Mouse (Mus musculus) left cerebral cortex, adult 11 months (tissue): ENCODE measurements at regions not wholly inside any gene's neighbourhood (a gene's known extent, or its start where the extent isn't known, plus 50 kb on each side); places are given as distances from the start of the nearest gene placed in this dataset.
A peak's percentile ranks its signal among the peaks of the same experiment; 100 is the strongest.

Experiments used
- DNase-seq: peaks from one replicate; pipeline ENCODE4 v3.0.0; 2022; ENCODE audit warnings: low spot score

- DNase-seq: no peak
Observed at GRCm38 (mm10) chr5:49909483-49909882, 149.3 kb downstream of the Adgra3 start.

DNA sequence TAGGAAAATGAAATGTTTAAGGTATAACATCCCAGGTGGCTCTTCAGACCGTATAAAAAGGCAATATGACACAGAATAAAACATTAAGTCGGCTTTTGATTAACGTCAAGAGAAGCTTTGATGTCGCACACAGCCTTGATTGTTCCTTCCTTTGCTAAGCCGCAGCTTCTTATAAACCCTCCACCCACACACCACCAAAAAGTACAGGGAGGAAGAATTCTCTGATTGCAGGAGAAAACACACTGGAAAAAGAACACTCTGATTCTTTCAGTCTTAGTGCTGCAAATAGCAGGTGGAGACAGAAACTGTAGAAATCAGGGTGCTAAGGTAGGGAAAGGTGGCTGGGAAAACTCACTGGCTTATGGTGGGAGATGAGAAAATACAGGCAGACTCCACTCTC lies 162.7 kb downstream of the Adgra3 start:
- DNase-seq: peak; percentile 21

GRCm38 (mm10) chr5:49880383-49880782 lies 178.4 kb downstream of the Adgra3 start:
- DNase-seq: no peak

DNA sequence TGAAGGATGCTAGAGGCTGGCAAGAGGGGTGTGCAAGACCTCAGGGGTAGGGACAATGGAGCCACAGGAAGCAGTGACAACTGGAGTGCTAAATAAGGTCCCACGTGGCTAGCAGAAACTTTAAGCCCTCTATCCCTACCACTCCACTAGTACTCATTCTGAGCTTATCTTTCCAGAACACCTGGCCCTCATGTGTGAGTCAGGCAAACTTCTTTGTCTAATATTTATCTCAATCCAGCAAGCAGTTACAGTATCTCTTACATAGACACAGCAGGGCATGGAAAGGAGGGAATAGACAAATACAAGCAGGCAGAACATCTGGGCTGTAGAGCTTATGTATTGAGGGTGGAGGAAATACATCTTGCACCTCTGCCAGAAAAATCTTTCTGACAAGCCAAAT lies 182.6 kb downstream of the Adgra3 start:
- DNase-seq: no peak

DNA sequence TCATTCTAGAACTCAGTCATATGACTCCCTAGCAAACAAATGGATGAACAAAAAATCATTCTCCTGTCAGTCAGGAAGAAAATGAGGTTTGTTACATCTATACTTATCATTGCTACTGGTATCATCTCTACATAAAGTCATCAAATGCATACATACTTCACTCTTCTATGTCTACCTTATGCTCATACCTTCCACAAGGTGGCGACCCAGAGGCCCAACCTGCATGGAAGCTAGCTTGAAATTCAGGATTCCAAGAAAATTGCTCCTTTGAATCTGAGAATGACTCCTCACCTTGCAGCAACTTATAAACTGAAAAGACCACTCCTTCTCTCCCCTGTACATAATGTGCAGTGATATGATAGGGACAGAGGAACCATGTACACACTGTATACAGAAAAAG lies 201.6 kb downstream of the Adgra3 start:
- no peak for DNase-seq

GRCm38 (mm10) chr5:49856036-49856435 lies 202.8 kb downstream of the Adgra3 start:
- DNase-seq: no peak

DNA sequence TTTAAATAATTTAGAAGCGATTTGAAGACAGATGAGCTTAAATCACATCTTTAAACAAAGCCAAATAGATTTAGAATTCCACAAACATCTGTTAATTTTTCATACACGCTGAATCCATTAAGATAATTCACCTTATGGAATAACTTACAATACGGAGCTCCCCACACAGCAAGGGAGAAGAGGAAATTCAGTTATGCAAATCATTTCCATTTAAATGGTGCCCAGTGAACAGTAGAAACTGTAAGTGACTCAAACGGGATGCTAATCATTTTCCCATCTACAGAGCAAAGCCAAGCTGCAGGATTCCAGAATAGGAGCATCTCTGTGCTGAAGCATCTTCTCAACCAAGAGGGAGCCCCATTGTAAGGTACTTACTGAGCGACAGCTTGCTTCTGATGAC lies 210.1 kb downstream of the Adgra3 start:
- DNase-seq: no peak

DNA sequence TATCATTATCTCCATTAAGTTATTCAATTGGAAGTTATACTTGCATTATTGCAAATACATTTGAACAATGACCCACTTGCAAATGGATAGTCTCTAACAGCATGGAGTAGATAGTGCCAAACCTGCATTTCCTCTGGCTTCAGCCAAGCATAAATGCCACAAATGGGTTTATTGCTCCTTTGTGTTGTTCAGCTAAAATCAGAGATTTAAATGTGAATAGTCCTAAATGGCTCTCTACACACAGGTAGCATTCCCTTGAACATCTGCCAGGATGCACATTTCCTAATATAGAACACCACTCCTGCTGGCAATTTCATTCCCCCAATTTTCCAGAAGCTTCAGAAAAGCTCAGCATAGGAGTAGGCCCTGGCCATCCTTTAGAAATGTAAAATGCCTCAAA lies 210.6 kb downstream of the Adgra3 start:
- no peak for DNase-seq

DNA sequence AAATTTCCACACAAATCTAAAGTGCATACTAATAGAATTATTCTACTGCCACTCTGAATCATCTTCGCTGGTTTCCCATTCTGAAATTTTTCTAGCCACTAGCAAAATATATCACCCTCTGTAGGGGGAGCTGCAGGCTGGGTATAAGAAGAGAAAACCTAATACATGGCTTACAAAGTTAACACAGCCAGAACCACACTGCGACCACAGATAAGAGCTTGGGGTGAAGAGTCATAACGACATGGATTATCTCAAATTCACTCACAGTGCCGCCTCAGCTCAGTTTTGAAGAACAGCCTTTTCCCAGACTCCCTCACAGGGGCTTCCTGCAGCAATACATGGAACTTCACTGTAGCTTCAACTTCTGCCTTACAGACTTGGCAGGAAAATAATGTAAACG lies 240.0 kb downstream of the Adgra3 start:
- DNase-seq: no peak

GRCm38 (mm10) chr5:49816751-49817150 lies 242.1 kb downstream of the Adgra3 start:
- DNase-seq: no peak

DNA sequence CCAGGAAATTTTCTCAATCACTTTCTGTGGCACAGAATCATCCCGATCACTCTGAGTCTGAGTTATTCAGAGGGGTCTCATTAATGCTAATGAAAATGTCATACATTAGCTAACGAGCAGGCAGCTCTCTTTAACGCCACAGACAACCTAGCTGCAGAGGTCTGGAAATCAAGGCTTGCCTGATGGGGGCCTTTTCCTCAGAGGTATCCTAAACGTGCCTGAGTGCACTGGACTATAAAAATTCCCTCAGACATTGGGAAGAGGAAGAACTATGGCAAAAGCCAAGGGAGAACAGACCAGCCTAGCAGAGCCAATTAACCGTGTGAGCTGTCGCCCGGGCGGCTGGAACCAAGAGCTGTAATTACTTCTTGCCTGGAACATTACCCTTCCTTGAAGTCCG lies 245.5 kb downstream of the Adgra3 start:
- no peak for DNase-seq

GRCm38 (mm10) chr5:49788494-49789160 lies 263.9 kb upstream of the Kcnip4 start:
- no peak for DNase-seq

- no peak for DNase-seq
Observed at GRCm38 (mm10) chr5:49783728-49784127, 259.0 kb upstream of the Kcnip4 start.

GRCm38 (mm10) chr5:49761054-49761453 lies 236.3 kb upstream of the Kcnip4 start:
- DNase-seq: no peak

- DNase-seq: no peak
Observed at GRCm38 (mm10) chr5:49755531-49755930, 230.8 kb upstream of the Kcnip4 start.

DNA sequence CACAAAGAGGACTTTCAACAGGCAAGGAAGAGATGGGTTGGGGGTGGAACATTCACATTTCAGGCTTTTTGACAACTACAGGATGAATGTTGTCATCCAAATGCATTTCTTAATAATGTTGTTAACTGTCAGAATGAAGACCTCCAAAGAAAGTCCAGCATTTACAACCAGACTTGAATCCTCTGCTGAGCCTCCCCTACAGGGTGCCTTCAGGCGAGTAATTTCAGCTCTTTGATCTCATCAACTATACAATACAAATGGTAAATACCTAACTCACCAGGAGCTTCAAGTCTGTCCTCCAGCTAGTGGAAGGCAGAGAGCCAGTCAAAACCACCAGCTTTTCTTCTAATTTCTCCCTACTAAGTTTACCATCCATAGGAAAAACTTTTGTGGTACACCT lies 187.9 kb upstream of the Kcnip4 start:
- no peak for DNase-seq

DNA sequence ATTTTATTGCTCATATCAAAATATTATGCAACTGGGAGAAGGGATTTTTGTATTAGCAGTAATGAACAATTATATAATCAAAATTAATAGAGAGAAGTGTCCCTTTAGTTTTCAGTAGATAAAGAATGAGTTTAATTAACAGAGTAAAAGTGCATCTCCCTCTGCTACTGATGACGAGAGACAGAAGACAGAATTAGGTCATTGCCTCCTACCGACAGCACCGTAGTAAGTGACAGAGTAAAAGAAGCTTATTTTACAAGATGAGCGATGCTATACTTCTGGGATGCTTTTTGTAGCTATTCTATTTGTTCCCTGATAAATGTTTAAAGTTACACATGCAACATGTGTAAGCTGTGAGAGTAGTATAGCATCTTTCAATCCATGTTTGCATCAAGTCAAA lies 157.4 kb upstream of the Kcnip4 start:
- no peak for DNase-seq

GRCm38 (mm10) chr5:49681514-49681913 lies 156.8 kb upstream of the Kcnip4 start:
- DNase-seq: no peak

DNA sequence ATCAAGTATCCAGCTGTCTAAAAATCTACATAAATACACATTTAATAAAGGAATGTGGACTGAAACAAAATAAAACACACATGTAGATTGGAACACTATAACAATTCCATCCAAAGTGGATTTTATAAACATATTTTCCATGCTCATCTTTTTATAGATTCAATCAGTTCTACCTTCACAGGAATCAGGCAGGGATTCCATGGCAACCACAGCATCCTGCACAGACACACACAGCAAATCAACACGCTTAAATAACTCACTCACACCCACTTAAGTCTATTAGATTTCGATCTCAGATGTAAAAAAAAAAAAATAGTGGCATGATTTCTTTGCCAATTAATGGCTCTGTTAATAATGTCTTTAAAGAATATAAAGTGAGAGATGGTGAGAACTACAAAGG lies 151.2 kb upstream of the Kcnip4 start:
- no peak for DNase-seq

DNA sequence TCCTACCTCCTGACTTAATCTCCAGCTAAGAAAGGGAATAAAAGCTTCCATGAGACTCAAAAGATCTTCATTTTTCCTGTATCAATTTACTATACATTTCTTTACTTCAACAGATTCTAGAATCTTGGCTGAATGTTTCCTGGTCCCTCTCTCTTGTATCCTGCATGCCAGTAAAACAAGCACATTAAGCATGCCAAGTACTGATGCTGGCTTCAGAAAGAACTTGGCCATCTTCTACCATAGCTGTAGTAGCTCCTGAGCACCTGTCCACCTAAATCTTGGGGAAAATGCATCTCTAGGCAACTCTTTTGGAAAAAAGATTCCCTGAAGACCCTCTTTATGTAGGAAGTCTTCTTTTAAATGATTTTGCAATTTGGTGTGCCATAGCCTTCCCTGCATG lies 140.5 kb upstream of the Kcnip4 start:
- DNase-seq: no peak

DNA sequence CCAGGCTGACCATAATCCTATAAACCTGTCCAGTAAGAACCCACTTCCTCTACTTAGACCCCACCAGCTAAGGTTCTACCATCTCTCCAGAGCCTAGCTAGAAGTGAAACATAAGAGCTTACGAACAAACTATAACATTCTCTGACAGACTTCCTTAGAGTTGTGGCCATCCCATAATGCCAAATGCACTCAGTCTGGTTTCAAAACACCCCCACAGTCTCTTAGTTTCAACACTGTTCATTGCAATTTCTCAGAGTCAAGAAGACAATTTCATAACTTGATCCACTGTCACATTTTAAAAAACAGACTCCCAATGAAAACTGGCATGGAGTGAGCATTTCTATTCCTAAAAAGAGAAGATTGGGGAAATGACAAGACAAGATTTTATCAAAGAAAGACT lies 139.2 kb upstream of the Kcnip4 start:
- DNase-seq: no peak

DNA sequence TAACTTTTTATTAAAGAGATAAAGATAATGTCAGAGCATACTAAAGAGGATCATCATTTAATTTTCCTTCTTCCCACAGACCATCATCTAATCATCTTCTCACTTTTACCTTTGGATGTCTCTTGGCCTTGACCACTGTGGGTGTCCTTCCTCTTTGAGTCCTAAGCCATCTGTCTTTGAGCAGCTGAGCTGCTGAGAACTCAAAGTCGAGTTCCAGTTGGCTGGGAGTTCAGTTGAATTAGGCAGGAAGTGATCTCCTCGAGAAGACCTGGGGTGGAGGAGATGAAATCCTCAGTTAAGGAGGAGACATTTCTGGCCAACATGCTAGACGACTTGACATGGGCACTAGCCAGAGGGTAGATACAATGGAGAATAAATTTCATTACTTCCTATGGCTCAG lies 137.4 kb upstream of the Kcnip4 start:
- no peak for DNase-seq

DNA sequence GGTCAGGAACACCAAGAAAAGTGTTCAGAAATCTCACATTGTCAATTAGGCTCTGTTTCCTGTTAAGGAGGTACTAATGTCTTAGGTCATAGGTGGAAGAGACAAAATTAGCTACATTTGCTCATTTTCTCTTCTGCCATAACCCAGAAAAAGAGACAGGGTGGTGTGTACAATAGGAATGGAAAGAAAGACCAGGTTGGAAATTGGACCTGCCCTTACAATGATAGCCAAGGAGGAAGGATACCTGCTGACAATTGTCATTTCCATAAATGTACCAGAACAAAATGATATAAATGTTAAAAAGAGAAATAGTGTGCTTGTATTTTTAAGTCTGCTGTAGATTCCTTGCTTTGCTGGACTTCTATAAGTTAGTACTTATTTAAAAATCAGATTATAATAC lies 135.9 kb upstream of the Kcnip4 start:
- DNase-seq: no peak

- peak; percentile 10 for DNase-seq
Observed at GRCm38 (mm10) chr5:49650953-49651352, 126.2 kb upstream of the Kcnip4 start.

- DNase-seq: no peak
Observed at GRCm38 (mm10) chr5:49645781-49646180, 121.1 kb upstream of the Kcnip4 start.
